Mouse (Mus musculus) lung, adult 2 months (tissue): ENCODE measurements at regions not wholly inside any gene's neighbourhood (a gene's known extent, or its start where the extent isn't known, plus 50 kb on each side); places are given as distances from the start of the nearest gene placed in this dataset.

Source experiments
- CTCF ChIP-seq: fragments of 200-500 bp; IDR thresholded peaks from 2 replicates; pipeline ENCODE4 v1.5.1; 2011; ENCODE audit warnings: mild to moderate bottlenecking, low read length, control low read depth; ENCODE audit not compliant: insufficient read depth
- POLR2A ChIP-seq: fragments of 200-500 bp; IDR thresholded peaks from 2 replicates; pipeline ENCODE4 v1.6.1; 2011; ENCODE audit warnings: low read depth, mild to moderate bottlenecking, control low read depth, low read length, borderline replicate concordance; ENCODE audit errors: extremely low read depth

DNA sequence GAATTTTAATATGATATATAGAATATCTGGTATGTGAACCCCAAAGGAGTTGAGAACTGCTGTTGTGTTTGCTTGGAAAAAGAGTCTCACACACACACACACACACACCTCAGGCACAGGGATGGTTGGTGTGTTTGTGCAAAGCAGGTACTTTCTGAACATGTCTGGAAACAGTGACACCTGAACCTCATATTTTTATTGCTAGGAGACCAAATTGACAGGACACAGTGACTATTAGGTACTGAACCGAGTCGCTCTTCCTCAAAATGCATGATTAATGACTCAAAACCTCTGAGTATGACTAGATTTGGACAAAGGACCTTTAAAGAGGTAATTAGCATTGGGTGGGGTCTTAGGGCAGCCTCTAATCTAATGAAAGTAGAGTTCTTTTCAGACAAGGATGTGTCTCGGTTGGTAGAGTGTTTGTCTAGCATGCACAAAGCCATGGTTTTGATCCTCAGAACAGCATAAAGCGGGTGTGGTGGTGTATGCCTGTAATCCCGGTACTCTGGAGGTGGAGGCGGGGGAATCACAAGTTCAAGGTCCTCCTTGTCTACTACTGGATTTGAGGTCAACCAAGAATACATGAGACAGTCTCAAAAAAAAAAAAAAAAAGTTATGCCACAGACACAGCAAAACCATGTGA, 191.0 kb upstream of the Map3k1 start:
- no peak for TF ChIP-seq CTCF
- no peak for TF ChIP-seq POLR2A
